Mouse (Mus musculus): ENCODE results near the gene Tnfsf15.

DNA sequence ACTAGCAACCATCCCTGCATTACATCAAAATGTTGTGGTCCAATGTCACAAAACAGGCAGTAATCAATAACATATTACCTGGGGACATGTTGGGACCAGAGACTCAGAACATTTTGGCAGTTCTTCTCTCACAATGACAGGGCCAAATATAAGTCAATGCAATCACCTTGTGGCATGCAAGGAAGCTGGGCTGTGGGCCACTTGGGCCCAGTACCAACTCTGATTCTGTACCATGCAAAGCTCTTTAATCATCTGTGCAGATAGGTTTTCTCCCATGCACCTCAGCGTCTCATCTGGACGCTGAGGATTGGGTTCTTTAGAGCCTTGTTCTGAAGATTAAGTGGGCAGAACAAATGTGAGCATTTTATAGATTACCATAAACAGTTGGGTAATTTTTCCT is 13.6 kb downstream of the Tnfsf15 start:
- TF ChIP-seq POLR2A (IDR thresholded peaks at IDR 0.05; ENCODE audit: control insufficient read depth, low read depth, low read length) (no peak), CTCF (IDR thresholded peaks at IDR 0.05; ENCODE audit: control insufficient read depth, insufficient read depth, insufficient replicate concordance, low read depth, low read length) (no peak)

All from testis, adult 2 months (tissue).